Mouse (Mus musculus) kidney, adult 9 months (tissue): ENCODE measurements around the gene Clic5.

Experiments
- DNase-seq: peaks from one replicate; pipeline ENCODE4 v3.0.0; 2022

Gene Clic5

DNA sequence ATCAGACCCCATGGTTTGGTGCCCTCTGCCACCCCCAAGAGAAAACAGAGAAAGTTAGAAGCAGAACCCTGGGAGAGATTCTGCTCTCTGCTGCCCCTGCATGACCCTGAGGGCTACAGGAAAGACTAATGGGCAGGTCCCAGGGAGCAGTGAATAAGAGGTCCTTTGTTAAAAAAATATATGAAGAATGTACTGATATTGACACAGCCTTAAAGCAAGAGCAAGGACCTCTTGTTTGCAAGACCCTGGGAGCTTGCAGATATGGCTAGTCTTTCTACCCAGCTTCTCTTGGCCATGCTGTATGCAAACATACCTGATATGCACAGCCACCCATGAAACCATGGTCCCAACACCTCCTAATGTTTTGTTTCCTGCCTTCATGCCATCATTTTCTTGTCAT is 86.4 kb downstream of the Clic5 start:
- no peak for DNase-seq

DNA sequence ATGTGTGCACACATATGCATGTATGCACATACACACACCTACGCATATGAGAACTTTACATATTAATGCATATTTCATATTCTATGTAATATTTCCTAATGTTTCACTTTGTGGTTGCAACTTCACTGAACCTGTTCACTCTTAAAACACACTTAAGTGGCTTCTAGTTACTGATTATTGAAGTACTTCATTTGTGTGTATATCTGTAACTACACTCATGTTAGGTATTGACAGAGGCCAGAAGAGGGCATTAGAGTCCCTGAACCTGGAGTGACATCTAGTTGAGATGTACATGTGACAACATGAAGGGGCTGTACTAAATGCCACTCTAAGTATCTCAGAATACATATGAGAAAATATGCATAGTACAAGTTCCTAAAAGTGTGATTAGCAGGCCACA is 99.9 kb downstream of the Clic5 start:
- peak; percentile 17 for DNase-seq

DNA sequence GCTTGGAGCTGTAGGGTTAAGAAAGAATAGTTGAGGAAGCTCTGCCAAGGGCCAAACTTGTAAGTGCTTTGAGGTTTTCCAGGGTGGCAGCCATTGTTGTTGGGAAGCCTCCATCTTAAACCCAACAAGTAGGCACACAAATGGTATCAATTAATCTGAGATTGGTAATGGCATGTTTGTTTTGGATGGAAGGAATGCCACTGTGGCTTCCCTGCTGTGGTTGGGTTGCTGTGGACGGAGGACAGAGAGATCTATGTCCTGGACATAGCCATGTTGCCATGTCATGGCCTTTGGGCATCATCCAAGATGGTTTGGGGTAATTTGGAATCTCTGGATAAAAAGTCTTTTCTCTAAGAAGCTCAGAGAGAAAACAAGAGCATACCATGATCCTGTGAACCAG is 108.8 kb downstream of the Clic5 start:
- DNase-seq: no peak

- no peak for DNase-seq
Observed at GRCm38 (mm10) chr17:44300236-44300635, 111.9 kb downstream of the Clic5 start.

DNA sequence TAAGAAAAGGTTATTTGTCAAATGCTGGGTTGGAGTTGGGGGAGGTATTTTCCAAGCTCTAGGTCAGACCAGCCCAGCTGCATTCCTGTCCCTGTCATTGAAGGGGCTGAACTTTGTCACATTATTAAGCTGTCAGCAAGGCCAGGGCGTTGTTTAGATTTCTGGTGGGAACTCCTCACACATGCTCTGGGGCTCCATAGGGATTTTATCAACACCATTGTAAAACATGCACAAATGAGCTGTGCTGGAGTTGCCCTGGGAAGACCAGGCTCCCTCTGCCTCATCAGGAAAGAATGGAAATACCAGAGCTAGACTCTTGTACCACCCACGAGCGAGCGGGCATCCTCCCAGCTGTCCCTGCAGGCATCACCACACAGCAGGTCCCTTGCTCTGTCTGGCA is 112.3 kb downstream of the Clic5 start:
- DNase-seq: no peak

- no peak for DNase-seq
Observed at GRCm38 (mm10) chr17:44301224-44301811, 112.9 kb downstream of the Clic5 start.

DNA sequence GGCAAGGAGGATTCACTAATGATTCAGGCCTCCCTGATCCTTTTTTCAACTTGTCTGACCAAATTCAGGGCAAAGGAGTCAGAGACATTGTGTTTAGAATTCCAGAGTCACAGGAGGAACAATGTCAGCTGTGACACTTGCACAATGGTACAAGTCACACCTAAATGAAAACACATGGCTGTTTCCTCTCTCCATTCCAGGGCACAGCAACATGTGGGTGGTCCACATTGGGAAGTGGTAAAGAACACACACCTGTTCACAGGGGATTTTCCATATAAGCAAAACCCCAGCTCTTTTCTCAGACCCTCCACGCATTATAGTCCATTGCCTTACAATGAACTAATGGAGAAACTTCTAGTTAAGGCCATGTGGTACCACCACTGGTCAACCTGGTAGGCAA is 115.7 kb downstream of the Clic5 start:
- DNase-seq: no peak

GRCm38 (mm10) chr17:44309914-44310622 is 121.7 kb downstream of the Clic5 start:
- no peak for DNase-seq

- DNase-seq: no peak
Observed at GRCm38 (mm10) chr17:44325314-44325713, 136.9 kb downstream of the Clic5 start.

DNA sequence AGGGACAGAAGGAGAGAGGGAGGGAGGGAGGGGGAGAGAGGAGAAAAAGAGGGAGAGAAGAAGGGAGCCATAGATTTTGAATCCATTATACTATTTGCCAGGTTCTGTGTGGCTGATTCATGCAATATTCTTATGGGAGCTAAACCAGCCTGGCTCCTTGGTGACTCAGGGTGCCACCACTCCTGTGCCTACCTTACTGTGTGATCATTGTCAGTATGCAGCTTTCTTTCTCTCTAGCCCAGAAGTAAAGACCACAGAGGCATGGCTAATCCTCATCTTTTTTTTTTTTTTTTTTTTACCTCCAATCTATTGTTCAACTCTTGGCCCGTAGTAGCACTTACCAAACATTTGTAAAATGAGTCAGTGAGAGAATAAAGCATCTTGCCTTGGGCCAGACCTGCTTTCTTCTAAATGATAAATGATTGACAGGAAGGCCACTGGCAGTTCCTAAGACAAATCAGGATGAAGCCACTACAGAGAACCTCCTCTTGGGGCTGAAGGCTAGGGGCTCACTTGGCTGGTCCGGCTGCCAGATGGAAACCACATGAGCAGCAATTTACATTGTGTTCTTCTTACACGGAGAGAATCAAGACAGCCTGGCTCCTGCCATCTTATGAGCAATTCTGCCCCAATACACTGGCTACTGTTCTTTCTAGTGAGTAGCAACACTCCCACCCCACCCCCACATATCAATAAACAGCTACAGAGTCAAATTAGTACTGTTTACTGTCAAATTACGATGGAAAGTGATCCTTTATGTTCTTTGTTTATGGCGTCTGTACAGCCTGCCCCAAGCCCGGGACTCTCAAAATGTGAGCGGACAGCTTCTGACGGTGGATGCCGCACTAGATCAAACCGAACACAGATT is 139.1 kb downstream of the Clic5 start:
- DNase-seq: no peak

DNA sequence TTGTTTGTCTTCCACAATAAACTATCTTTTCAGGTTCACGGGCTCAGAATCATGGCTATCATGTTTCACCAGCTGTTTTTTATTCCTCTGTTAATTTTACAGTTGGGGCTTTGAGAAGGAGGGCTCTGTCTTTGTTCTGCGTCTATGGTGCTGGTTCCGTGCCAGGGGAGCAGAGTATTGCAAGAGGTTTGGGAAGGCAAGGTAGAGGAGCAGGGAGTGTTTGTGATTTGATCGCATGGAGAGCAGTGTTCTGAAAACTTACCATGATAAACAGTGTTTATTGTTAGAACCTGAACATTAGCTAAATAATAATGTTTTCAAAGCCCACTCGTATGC is 139.7 kb downstream of the Clic5 start:
- DNase-seq: no peak
